Mouse (Mus musculus) lung, postnatal 10 days (tissue): Measurements from ENCODE around the gene Chia1.
"Not testable (repeated sequence)": the region's sequence is repeated elsewhere in the genome, so short reads cannot be mapped to it uniquely, and the experiment has no call there.

Experiments used
- DNase-seq: peaks from one replicate; pipeline ENCODE4 v3.0.0; 2021

Gene Chia1

GRCm38 (mm10) chr3:106112929-106113328 is at the start of gene Chia1:
Gene Chia1 (plus strand): TSS chr3:106113229.
- DNase-seq, result no peak

- DNase-seq, result not testable (repeated sequence)
Measured at GRCm38 (mm10) chr3:106067707-106068106, 45.3 kb upstream of the Chia1 start.

GRCm38 (mm10) chr3:106070994-106071393 is 42.0 kb upstream of the Chia1 start:
- no peak for DNase-seq

GRCm38 (mm10) chr3:106074824-106075223 is 38.2 kb upstream of the Chia1 start:
- no peak for DNase-seq

GRCm38 (mm10) chr3:106126999-106127398 is 14.0 kb downstream of the Chia1 start:
- DNase-seq, result no peak

GRCm38 (mm10) chr3:106128807-106129493 is 15.9 kb downstream of the Chia1 start:
- no peak for DNase-seq

- DNase-seq, result no peak
Measured at GRCm38 (mm10) chr3:106131690-106132089, 18.7 kb downstream of the Chia1 start.

GRCm38 (mm10) chr3:106144081-106144480 is 31.1 kb downstream of the Chia1 start:
- DNase-seq, result no peak

GRCm38 (mm10) chr3:106154413-106154812 is 41.4 kb downstream of the Chia1 start:
- DNase-seq, result no peak

- no peak for DNase-seq
Measured at GRCm38 (mm10) chr3:106167464-106167863, 54.4 kb downstream of the Chia1 start, which contains the start of gene Chil3. Gene Chil3 (minus strand): TSS chr3:106167564.

- DNase-seq, result peak; percentile 15
Measured at GRCm38 (mm10) chr3:106170522-106171053, 57.6 kb downstream of the Chia1 start.

- DNase-seq, result no peak
Measured at GRCm38 (mm10) chr3:106171135-106171731, 58.2 kb downstream of the Chia1 start.

GRCm38 (mm10) chr3:106172506-106172905 is 59.5 kb downstream of the Chia1 start:
- not testable (repeated sequence) for DNase-seq

- not testable (repeated sequence) for DNase-seq
Measured at GRCm38 (mm10) chr3:106174971-106175370, 61.9 kb downstream of the Chia1 start.

- no peak for DNase-seq
Measured at GRCm38 (mm10) chr3:106177509-106178189, 64.6 kb downstream of the Chia1 start.
